Mouse (Mus musculus): ENCODE measurements around the gene Pp2d1.
"Not testable (repeated sequence)": the region's sequence is repeated elsewhere in the genome, so short reads cannot be mapped to it uniquely, and the experiment has no call there.

Gene Pp2d1

DNA sequence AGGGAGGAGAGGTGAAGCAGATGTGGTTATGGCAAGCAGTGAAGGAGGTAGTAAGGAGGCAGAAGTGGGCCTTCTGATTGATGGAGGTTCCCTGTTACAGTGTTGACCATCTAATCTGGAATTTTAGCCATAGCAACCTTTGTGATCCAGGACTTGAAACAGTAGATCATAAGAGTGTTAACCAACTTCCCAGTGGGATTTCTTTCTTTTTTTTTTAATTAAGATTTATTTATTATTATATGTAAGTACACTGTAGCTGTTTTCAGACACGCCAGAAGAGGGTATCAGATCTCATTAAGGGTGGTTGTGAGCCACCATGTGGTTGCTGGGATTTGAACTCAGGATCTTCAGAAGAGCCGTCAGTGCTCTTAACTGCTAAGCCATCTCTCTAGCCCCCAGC lies at the start of gene Pp2d1:
Gene Pp2d1 (minus strand): TSS at position 101 of the 400 bp plus-strand sequence.
- DNase-seq (ENCODE audit: low read depth, low spot score) = not testable (repeated sequence)

DNA sequence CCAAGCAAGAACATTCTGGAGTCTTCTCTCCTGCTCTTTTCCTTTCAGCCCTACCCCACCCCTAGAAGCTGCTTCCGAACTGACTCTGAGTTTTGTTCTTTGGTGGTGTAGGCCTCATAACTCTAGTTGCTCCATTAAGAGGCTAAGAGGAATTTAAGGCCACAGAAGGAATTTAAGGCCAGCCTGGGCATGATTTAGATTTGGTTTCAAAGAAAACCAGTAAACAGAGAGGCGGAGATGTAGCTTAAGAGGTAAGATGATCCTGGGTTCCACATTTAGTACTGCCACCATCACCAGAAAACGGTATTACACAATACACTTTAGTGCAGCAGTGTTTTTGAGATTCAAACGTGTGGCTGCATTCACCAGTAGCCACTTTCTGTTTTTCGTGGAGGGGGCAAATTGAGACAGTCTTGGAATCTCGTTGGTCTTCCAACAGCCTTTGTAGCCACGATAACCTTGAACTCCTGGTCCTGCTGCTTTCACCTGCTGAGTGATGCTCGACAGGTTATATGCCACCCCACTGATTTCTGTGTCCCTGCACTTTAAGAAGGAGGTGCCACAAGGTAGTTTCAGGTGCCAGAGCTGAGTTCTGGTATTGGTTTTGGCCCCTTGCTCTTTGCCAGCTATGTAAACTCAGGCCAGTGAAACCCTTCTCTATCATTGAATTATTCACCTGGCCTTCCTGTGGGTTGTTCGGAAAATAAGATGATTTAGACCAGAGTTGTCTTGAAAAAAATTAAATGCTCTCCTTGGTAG lies 49.0 kb upstream of the Pp2d1 start:
- DNase-seq (ENCODE audit: low read depth, low spot score) = no peak

- DNase-seq (ENCODE audit: low read depth, low spot score) = peak; percentile 82
Observed at GRCm38 (mm10) chr17:53587074-53587851, 48.0 kb upstream of the Pp2d1 start.

DNA sequence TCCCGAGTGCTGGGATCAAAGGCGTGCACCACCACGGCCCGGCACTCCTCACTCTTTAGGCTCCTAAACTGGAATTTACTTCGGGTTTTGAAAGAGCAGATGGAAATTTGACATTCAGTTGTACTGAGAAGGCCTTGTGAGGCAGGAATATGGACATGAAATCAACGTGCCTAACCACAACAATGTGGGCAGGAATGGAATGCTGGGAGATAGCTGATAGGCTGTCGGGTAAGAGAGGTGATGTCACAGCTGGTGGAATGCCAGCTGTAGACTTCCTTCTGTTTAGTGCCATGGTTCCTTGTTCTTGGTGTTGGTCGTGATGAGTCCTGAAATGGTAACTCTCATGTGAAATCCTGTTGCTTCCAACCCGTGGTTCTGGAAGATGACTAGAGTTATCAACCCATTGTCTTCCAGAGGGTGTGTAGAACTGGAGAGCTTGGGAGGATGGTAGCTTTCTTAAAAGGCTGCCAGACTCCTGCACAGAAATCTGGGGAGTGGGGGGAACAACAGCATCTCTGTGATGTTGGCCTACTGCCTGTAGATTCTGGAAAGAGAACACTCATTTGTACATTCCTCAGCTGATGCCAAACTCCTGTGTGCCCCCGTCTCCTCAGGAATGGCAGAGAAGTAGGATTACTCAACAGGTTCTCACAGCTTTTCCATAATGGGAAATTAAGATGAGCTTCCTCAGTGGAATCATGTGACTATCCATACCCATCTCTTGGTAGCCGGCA lies 44.8 kb upstream of the Pp2d1 start:
- no peak for DNase-seq (ENCODE audit: low read depth, low spot score)

DNA sequence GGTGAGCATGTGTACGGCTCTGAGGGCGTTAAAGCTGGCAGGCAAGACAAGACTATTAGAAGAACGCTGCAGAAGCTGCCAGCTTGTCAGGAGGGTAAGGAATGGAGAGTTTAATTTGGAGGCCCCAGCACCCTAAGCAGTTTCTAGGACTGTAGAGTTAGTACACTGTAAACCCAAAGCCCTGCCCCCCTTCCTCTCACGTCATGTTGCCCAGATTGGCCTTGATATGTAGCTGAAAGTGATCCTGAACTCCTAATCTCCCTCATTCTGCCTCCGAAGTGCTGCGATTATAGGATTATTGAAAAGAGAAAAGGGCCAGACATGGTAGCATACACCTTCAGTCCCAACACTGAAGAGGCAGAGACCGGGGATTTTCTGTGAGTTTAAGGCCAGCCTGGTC lies 43.6 kb upstream of the Pp2d1 start:
- DNase-seq (ENCODE audit: low read depth, low spot score) = no peak

- DNase-seq (ENCODE audit: low read depth, low spot score) = no peak
Observed at GRCm38 (mm10) chr17:53582026-53582585, 42.9 kb upstream of the Pp2d1 start.

- DNase-seq (ENCODE audit: low read depth, low spot score) = no peak
Observed at GRCm38 (mm10) chr17:53580237-53580636, 41.0 kb upstream of the Pp2d1 start.

GRCm38 (mm10) chr17:53579612-53580011 lies 40.4 kb upstream of the Pp2d1 start:
- no peak for DNase-seq (ENCODE audit: low read depth, low spot score)

DNA sequence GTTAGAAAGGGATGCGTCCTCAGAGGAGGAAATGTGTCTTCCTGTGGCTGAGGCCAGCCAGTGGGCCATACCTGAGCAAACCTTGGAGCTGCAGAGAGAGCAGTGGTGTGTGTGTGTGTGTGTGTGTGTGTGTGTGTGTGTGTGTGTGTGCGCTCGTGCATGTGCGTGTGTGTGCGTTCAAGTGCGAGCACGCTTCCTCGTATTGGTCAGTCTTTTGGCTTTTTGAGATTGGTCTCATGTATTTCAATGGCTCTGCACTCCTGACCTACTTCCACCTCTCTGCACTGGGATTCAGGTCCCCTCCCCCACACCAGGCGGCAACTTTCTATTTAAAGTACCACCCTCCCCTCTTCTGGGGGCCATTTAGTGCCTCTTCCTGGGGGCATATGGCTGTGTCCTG lies 39.5 kb upstream of the Pp2d1 start:
- DNase-seq (ENCODE audit: low read depth, low spot score) = no peak

DNA sequence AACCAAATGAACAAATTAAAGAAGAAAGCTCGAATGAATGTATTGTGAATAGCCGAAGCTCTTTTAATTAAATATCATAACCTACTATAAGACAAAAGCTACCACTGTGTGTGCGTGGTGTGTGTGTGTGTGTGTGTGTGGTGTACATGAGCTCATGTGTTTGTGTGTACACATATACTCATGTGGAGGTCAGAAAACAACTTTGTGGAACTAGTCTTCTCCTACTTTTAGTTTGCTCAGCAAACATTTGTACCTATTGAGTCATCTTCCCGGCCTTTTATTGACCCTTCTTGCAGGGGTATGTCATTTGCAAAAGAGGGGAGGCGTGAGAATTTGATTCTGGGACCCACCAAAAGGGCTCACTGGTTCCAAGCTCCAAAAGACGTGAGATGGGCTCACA lies 39.0 kb upstream of the Pp2d1 start:
- DNase-seq (ENCODE audit: low read depth, low spot score) = no peak

DNA sequence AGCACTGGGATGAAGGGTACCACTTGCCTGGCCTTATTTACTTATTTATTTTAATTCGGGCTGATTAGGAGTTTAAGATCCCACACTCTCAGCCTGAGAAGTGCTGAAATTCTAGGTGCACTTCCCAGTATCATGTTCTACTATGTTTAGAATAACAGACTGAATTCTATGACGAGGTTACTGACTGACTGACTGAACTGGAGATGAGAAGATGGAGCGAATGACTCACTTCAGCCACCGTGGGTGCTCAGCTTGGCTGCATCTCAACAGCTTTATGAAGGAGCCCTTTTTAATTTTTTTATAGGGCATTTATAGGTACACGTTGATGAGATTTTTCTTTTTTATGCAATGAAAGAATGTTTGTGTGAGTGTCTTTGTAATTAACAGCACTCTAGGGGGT lies 38.5 kb upstream of the Pp2d1 start:
- DNase-seq (ENCODE audit: low read depth, low spot score) = peak; percentile 48

- no peak for DNase-seq (ENCODE audit: low read depth, low spot score)
Observed at GRCm38 (mm10) chr17:53577151-53577550, 37.9 kb upstream of the Pp2d1 start.

DNA sequence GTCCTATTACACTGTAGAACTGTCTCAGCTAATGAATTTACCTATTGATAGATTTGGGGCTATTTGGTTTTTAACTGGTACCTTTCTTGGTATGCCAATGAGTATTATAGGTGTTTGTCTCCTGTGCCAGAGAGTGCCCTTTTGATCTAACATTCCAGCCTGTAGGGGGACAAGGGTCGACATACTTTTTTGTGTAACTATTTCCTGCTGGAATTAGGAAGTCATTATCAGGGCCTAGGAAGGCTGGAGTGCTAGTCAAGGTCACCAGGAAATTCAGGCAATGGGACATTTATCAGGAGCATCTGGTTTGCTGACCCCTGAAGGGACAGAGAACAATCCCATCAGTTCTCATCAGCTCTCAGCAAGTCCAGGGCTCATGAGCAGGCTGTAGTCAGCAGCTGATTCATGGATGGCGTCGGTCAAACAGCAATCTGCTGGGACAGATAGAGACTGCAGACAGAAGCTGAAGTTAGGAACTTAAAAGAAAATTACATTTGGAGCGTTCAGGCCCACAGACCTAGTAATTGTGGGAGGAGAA lies 33.8 kb upstream of the Pp2d1 start:
- no peak for DNase-seq (ENCODE audit: low read depth, low spot score)

GRCm38 (mm10) chr17:53570932-53571331 lies 31.7 kb upstream of the Pp2d1 start:
- DNase-seq (ENCODE audit: low read depth, low spot score) = not testable (repeated sequence)

DNA sequence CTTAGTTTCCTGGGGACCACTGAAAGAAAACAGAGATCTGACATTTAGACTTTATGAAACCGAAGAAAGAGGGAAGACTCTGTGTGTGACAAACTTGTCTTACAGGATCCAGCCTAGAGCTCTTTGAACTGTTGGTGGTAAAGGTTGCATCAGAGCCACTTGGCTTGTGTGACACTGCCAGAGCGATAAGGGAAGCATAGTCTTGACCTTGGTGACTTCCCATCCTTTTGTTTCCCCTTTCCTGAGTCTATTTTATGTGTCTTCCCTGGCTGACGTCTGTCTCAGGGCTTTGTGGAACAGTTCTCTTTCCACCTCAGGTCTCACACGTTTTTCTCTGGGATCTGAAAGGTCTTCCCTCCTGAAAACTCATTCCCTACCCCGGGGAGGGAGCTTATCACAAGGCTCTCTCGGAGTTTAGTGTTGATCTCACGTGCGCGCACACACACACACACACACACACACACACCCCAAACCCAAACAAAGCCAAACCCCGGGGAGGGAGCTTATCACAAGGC lies 31.2 kb upstream of the Pp2d1 start:
- peak; percentile 75 for DNase-seq (ENCODE audit: low read depth, low spot score)

DNA sequence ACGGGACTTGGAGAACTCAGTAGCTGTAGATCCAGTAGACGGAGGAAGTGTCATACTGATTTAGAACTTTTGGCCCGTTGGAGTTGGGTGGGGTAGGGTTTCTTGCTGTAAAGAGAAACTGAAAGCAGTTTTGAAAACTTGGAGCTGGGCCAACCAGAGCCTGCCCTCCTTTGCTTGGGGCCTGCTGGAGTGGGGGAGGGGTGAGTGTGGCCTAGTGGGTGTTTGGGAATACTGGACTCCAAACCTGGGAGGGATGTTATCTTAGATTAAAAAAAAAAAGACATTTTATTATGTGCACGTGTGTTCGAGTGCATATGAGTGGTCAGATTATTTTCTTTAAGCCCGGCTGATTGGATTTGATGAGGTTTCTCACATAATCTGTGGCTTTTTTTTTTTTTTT lies 30.6 kb upstream of the Pp2d1 start:
- DNase-seq (ENCODE audit: low read depth, low spot score) = peak; percentile 90

- DNase-seq (ENCODE audit: low read depth, low spot score) = peak; percentile 29
Observed at GRCm38 (mm10) chr17:53568734-53569386, 29.6 kb upstream of the Pp2d1 start.

DNA sequence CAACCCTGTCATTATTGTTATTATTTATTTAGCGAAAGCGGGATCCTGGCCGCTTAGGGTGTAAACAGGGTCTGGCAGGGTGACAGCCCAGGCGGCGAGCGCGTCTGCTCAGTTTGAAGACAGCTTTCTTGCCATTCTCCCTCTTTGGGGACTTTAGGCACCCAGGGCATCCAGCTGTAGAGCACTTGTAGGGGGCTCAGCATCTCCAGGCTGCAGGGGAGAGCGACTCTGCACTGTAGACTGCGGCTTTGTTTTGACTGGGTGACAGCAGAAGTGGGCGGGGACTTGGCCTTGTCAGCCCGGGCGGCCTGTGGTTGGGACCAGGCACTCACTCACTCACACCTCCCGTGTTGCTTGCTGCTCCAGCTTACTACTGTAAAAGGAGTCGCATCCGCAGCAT lies 28.9 kb upstream of the Pp2d1 start:
- DNase-seq (ENCODE audit: low read depth, low spot score) = peak; percentile 88

DNA sequence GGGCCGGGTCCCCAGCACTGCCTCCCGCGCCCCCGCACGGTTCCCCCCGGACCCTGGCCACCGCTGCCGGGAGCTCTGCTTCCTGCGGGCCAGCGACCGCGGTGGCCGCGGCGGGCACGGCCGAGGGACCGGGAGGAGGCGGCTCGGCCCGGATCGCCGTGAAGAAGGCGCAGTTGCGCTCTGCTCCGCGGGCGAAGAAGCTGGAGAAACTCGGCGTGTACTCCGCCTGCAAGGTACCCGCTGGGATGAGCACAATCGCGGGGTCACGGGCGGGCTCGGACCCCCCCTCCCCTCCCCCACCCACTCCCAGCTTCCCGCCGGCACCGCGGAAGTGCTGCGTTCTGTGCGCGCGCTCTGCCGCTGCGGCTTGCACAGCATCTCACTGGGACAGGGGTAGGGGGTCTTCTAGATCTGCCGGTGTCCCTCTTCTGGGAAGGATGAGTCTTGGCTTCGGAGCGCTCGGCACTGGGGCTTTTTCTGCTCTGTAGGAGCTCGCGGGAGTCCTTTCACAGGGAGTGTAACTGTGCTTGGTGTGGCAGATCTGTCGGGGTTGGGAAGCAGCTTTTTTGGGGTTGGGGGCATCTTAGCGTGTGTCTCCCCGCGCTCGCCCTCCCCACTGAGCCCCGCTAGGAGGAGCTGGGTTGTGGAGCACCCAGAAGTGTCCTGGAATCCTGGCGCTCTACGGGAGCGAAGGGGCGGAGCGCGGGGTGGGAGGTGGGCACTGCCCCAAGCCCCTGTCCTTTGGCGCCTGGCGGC lies 28.3 kb upstream of the Pp2d1 start:
- peak; percentile 66 for DNase-seq (ENCODE audit: low read depth, low spot score)

DNA sequence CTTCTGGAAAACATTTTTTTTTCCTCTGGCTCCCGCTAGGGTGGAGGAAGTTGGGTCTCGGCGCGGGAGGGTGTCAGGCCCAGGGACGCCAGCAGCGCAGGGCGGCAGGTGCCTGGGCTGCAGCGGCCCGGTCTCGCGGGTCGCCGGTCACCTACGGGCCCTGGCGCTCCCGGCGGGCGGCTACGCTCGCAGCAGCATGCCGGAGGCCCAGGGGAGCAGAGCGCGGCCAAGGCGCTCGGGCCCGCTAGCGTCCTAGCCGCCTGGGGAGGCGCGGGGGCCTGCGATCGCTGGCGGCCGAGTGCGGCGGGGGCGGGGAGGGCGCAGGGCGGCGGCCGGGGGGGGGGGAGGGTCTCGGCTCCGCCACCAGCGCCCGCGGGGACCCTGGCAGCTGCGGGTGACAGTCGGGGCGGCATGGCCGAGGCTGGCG lies 27.7 kb upstream of the Pp2d1 start:
- DNase-seq (ENCODE audit: low read depth, low spot score) = peak; percentile 84

Data from CD4-positive helper T cell, adult 2 months (primary cell).